Mouse (Mus musculus) lung, embryonic 16.5 days (tissue): ENCODE measurements at regions not wholly inside any gene's neighbourhood (a gene's known extent, or its start where the extent isn't known, plus 50 kb on each side); places are given as distances from the start of the nearest gene placed in this dataset.
A peak's percentile ranks its signal among the peaks of the same experiment; 100 is the strongest.

Source experiments
- ATAC-seq: fragments of 200-750 bp; cut with Nextera tagmentation; 2 replicates; pipeline ENCODE4 v1.8.0; 2017; ENCODE audit warnings: low read depth, mild to moderate bottlenecking, moderate library complexity
- H3K27ac ChIP-seq: fragments of 300-500 bp; sonication (generic); 2 replicates; pipeline ENCODE4 v1.5.1; 2014; ENCODE audit warnings: mild to moderate bottlenecking, control low read depth, low read length
- H3K27me3 ChIP-seq: fragments of 300-500 bp; sonication (generic); 2 replicates; pipeline ENCODE4 v1.6.1; 2014; ENCODE audit warnings: low read depth, low read length, mixed read lengths; ENCODE audit not compliant: control insufficient read depth, insufficient read depth
- H3K36me3 ChIP-seq: fragments of 300-500 bp; sonication (generic); 2 replicates; pipeline ENCODE4 v1.6.1; 2014; ENCODE audit warnings: low read length; ENCODE audit not compliant: control insufficient read depth, insufficient read depth
- H3K4me1 ChIP-seq: fragments of 300-500 bp; sonication (generic); replicated peaks from 2 replicates; pipeline ENCODE4 v1.6.1; 2014; ENCODE audit warnings: low read length, mixed read lengths; ENCODE audit not compliant: control insufficient read depth, insufficient read depth
- H3K4me2 ChIP-seq: fragments of 300-500 bp; sonication (generic); 2 replicates; pipeline ENCODE4 v1.6.1; 2014; ENCODE audit warnings: low read depth, low read length, control low read depth
- H3K4me3 ChIP-seq: fragments of 300-500 bp; sonication (generic); 2 replicates; pipeline ENCODE4 v1.5.1; 2014; ENCODE audit warnings: mild to moderate bottlenecking, low read length, control low read depth
- H3K9ac ChIP-seq: fragments of 300-500 bp; sonication (generic); 2 replicates; pipeline ENCODE4 v1.6.1; 2014; ENCODE audit warnings: low read length, control low read depth
- H3K9me3 ChIP-seq: fragments of 300-500 bp; sonication (generic); 2 replicates; pipeline ENCODE4 v1.6.1; 2016; ENCODE audit warnings: low read length; ENCODE audit not compliant: control insufficient read depth
- WGBS: fragments of 180-500 bp; shearing (Covaris S2); extraction: QIAGEN DNeasy Blood & Tissue Kit; methylation state at CpG from one replicate; pipeline ENCODE4 v1.1.7; 2014; 5-methylcytosine and 5-hydroxymethylcytosine counted together

DNA sequence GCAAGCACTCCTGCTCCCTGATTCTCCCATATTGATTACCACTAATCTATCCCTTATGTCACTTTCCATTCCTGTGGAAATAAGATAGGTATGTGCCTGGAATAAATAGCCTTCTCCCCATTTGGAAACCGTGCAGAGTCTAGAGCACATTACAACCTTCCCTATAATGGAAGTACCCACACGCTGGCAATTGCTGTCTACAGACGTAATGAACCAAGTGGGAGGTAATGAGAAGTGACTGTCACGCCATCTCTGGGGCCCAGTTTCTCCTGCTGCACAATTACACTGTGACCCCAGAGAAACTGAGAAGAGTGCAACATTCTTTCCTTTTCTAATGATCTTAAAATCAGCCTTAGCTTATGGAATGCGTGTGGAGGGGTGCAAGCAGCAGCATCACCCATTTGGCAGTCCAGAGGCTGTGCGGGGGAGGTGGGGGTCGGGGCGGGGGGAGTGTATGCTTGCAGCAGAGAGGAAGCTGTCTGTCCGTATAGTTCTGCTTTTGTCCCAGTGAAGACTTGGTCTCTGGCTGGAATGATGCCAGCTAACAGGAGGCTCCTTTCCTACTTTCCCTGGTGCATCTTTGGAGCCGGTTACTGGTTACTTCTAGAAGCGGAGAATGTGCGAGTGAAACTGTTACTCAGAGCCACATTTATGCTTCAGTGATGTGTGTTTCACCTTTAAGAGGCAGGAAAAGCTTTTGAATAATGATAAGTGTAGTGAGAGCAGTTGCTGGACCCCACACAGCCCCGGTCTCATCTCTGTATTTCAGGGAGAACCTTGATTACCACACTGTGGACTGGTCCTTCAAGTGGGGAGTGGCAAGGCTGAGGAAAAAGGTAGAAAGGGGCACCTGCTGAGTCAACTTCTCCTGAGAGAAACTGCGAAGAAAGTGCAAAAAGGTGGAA, 209.3 kb upstream of the Tet2 start:
- H3K4me2 ChIP-seq = 0 out of 2 replicates have a peak overlapping the region, but pooled peaks have one; percentile 4
- no peak overlapping the region for H3K4me3 ChIP-seq
- WGBS = 35% methylated on average over 14 of the region's 14 CpGs
- no peak; the same call in 1 of the 2 replicates for ATAC-seq
- peaks cover 46% of the 10 kb centered on the region for H3K4me1 ChIP-seq
- peak overlapping the region; percentile 28; the same call in 1 of the 2 replicates for H3K27ac ChIP-seq
- no peak overlapping the region for H3K9ac ChIP-seq
- no peaks in the 10 kb centered on the region for H3K27me3 ChIP-seq
- H3K9me3 ChIP-seq = no peaks in the 10 kb centered on the region
- no peaks in the 10 kb centered on the region for H3K36me3 ChIP-seq

DNA sequence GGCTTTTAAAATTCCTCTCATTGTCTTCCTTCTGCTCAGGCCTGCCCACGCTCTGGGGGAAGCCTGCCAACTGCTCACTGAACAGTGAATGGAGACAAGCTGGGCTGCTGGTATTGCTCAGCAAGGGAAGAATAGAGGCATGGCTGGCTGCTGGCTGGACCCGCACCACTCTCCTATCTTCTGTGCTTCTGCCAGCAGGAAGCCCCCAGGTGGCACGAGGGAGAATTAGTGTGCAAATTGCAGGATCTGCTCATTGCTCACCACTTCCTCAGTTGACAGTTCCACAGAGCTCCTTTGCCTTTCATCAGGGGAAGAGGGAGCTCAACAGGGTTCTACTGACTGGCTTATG, 209.9 kb upstream of the Tet2 start:
- 10% methylated on average over 3 of the region's 3 CpGs for WGBS
- peak overlapping the region; percentile 28; the same call in 1 of the 2 replicates for H3K27ac ChIP-seq
- no peaks in the 10 kb centered on the region for H3K36me3 ChIP-seq
- H3K4me3 ChIP-seq = no peak overlapping the region
- H3K4me1 ChIP-seq = peaks cover 46% of the 10 kb centered on the region
- no peaks in the 10 kb centered on the region for H3K9me3 ChIP-seq
- H3K27me3 ChIP-seq = no peaks in the 10 kb centered on the region
- H3K4me2 ChIP-seq = no peak overlapping the region
- no peak overlapping the region for H3K9ac ChIP-seq
- ATAC-seq = peak; percentile 46

DNA sequence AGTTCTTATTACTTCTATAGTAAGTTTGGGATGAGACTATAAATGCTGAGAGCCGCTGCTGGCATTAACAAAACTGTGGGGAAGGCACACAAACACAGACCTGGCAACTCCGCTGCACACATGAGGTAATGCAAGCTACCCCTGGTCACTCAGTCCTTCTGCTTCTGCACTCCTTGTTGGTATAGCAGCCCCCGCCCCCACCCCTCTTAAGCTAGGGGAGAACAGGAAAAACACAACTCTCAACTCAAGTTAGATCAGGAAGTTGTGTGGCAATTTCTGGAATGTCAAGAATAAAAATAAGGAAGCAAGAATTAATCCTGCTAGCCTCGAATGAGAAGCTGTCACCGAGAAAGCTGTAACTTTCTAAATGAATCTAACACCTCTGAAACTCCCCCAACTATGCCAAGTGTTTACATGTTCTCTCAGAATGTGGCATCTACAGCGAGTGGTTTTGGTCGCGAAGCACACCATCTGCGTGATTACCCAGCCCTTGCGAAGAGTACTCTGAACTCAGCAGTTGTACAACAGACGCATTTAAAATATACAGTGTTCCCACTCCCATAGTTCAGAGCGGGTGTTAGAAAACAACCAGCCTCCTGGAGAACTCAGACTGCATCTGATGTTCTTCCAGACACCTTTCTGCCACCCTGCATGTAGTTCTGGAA, 212.9 kb upstream of the Tet2 start:
- peaks cover 31% of the 10 kb centered on the region for H3K4me1 ChIP-seq
- ATAC-seq = peak; percentile 46
- peak overlapping the region; percentile 58 for H3K4me2 ChIP-seq
- H3K9ac ChIP-seq = peak overlapping the region; percentile 44
- 13% methylated on average over 12 of the region's 12 CpGs for WGBS
- no peaks in the 10 kb centered on the region for H3K36me3 ChIP-seq
- H3K4me3 ChIP-seq = peak overlapping the region; percentile 28
- H3K9me3 ChIP-seq = no peaks in the 10 kb centered on the region
- peak overlapping the region; percentile 62 for H3K27ac ChIP-seq
- H3K27me3 ChIP-seq = no peaks in the 10 kb centered on the region

DNA sequence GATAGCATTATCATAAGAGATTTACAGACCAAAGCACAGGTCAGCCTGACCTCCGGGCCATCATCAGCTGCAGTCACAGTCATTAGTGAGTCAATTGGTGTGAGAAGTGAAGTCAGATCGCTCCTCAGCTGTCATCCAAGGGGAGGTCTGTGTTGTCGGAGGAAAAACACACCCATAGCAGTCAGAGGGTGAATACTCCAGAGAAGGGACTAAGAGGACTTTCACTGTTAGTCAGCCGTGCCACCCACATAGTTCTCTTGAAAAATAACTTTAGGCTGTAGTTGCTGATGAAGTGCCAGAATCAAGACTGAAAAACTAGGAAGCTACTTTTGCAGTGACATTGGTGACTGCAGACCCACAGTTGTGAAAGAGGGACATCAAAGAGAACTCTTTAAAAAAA, 213.5 kb upstream of the Tet2 start:
- Histone ChIP-seq H3K4me1 (peaks cover 26% of the 10 kb centered on the region), H3K27ac (peak overlapping the region; percentile 62), H3K36me3 (no peaks in the 10 kb centered on the region), H3K4me3 (peak overlapping the region; percentile 28), H3K4me2 (peak overlapping the region; percentile 58), H3K27me3 (no peaks in the 10 kb centered on the region), H3K9ac (peak overlapping the region; percentile 44), H3K9me3 (no peaks in the 10 kb centered on the region)
- peak; percentile 69 for ATAC-seq
- WGBS = 4% methylated on average over 4 of the region's 4 CpGs

DNA sequence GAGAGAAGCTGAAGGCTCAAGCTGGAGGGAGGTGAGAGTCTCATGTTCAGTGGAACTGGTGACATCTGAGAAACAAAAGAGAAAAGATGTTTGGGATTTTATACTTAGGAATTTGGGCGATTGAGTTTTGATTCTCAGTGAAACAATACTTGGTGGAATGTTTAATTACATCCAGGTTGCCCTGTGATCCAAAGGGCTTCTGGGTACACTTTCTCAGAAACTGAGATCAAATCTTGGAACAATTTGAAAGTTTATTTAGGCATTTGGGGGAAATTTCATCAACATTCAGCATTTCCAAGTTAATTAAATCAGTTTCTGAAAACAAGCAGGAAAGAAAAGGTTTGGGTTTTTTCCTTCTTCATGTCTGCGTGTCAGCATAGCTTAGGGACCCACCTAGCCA, 214.7 kb upstream of the Tet2 start:
- ATAC-seq = no peak
- H3K9me3 ChIP-seq = no peaks in the 10 kb centered on the region
- H3K4me2 ChIP-seq = no peak overlapping the region
- H3K4me3 ChIP-seq = no peak overlapping the region
- WGBS = 64% methylated on average over 2 of the region's 2 CpGs
- H3K36me3 ChIP-seq = no peaks in the 10 kb centered on the region
- no peak overlapping the region for H3K9ac ChIP-seq
- H3K27ac ChIP-seq = no peak overlapping the region
- no peaks in the 10 kb centered on the region for H3K27me3 ChIP-seq
- H3K4me1 ChIP-seq = peaks cover 18% of the 10 kb centered on the region

DNA sequence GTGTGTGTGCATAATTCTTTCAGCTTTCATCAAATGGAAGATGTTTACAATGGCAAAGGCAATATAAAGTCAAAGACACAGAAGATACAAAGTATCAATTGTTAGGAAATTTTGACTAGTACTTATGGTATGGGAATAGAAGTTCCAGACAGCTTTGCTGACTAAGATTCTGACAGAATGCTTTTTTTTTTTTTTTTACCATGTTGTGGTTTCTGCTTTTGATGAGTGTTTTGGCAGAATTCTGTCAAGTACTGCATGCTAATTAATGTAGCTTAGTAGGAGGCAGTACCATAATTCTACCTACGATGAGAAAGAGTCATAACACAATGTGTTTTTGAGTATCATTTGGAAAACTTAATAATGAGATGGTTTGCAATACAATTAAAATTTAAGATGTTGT, 215.3 kb upstream of the Tet2 start:
- Histone ChIP-seq H3K9me3 (no peaks in the 10 kb centered on the region), H3K36me3 (no peaks in the 10 kb centered on the region), H3K4me1 (peaks cover 13% of the 10 kb centered on the region), H3K27ac (no peak overlapping the region), H3K9ac (no peak overlapping the region), H3K27me3 (no peaks in the 10 kb centered on the region), H3K4me2 (no peak overlapping the region), H3K4me3 (no peak overlapping the region)
- 91% methylated on average over 1 of the region's 1 CpGs for WGBS
- ATAC-seq = no peak

DNA sequence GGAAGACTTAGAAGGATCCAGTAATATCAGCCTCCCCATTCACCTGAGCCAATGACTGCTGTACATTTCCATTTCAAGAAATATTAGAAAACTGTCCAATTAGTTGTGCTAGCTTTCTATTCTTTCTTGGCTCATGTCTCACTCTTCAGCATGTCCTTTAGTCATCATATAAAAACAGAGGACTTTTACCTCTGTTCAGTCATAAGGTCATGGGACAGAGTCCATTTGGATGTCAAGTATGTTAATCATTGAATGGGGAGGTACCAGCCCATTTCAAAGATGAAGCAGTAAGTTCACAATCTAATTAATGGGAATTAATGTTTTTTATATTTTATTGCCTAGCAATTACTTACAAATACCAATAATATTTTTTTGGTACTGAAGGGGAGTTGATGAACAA, 218.8 kb upstream of the Tet2 start:
- no peak for ATAC-seq
- no peaks in the 10 kb centered on the region for H3K9me3 ChIP-seq

DNA sequence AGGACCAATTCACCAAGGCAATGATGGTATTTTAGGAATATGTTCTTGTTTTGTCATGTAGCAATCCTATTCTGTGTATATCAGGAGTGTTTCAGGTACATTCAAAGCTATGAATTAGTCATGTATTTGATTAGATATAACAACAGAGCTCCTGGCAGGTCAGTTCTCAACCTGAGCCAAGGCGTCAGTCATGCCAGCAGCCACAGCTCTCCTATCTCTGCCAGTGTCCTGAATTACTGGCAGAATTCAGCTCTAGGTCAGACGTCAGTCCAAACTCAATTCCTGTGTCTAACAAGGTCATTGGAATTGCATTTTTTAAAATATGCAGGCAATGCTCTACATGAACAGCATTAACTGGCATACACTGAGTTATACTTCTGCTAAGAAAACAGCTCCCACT, 228.6 kb upstream of the Tet2 start:
- Histone ChIP-seq H3K4me3 (no peak overlapping the region), H3K4me1 (no peaks in the 10 kb centered on the region; the same call in 1 of the 2 replicates), H3K9ac (no peak overlapping the region), H3K9me3 (no peaks in the 10 kb centered on the region), H3K4me2 (no peak overlapping the region), H3K27ac (no peak overlapping the region), H3K36me3 (no peaks in the 10 kb centered on the region), H3K27me3 (no peaks in the 10 kb centered on the region)
- ATAC-seq = no peak
- WGBS = 49% methylated on average over 2 of the region's 2 CpGs

More for the DNA sequence above, 218.8 kb upstream of the Tet2 start:
- no peaks in the 10 kb centered on the region for H3K36me3 ChIP-seq
- no peak overlapping the region for H3K27ac ChIP-seq
- peaks cover 1% of the 10 kb centered on the region for H3K4me1 ChIP-seq
- no peaks in the 10 kb centered on the region for H3K27me3 ChIP-seq
- H3K9ac ChIP-seq = no peak overlapping the region
- H3K4me2 ChIP-seq = no peak overlapping the region
- no peak overlapping the region for H3K4me3 ChIP-seq

DNA sequence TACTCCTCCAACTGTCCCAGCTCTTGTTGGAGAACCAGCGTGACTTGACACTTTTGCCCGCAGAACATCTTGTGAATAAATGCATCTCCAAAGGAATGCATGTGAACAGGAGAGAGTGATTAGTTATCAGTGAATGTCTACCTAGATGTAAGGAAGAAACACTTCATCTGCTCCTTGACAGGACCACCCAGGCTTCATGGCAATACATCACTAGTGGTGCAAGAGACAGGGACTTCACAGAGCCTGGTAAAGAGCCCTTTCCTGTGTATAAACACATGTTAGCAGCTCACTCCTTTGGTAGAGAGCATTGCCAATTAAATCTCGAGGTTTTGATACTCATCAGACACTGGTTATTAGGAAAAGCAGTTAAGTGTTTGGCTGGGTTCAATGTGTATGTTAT, 229.3 kb upstream of the Tet2 start:
- H3K27me3 ChIP-seq = no peaks in the 10 kb centered on the region
- WGBS = 7% methylated on average over 3 of the region's 3 CpGs
- H3K36me3 ChIP-seq = no peaks in the 10 kb centered on the region
- H3K4me2 ChIP-seq = no peak overlapping the region
- H3K4me1 ChIP-seq = no peaks in the 10 kb centered on the region; the same call in 1 of the 2 replicates
- H3K9me3 ChIP-seq = no peaks in the 10 kb centered on the region
- no peak overlapping the region for H3K9ac ChIP-seq
- H3K4me3 ChIP-seq = no peak overlapping the region
- ATAC-seq = no peak
- H3K27ac ChIP-seq = no peak overlapping the region
